Mouse (Mus musculus) erythroblast, embryonic 14.5 days (primary cell): Measurements from ENCODE around the gene Abca5. TPM values are rescaled to one million over a fixed set of nuclear protein-coding genes. Genes with fewer than 3 reads are reported as not detected.

Experiments
- H3K27me3 ChIP-seq: 2 replicates; pipeline ENCODE4 v1.6.1; 2012; ENCODE audit warnings: inconsistent platforms; ENCODE audit not compliant: control insufficient read depth
- H3K36me3 ChIP-seq: 2 replicates; pipeline ENCODE4 v1.6.1; 2012; ENCODE audit warnings: mild to moderate bottlenecking, inconsistent platforms; ENCODE audit not compliant: control insufficient read depth
- H3K4me1 ChIP-seq: 2 replicates; pipeline ENCODE4 v1.6.1; 2012; ENCODE audit warnings: inconsistent platforms; ENCODE audit not compliant: control insufficient read depth
- H3K4me3 ChIP-seq: replicated peaks from 2 replicates; pipeline ENCODE3; 2012; ENCODE audit warnings: moderate library complexity, mild to moderate bottlenecking, inconsistent platforms
- H3K9me3 ChIP-seq: 2 replicates; pipeline ENCODE4 v1.6.1; 2012; ENCODE audit warnings: low read length, inconsistent platforms, mixed read lengths; ENCODE audit not compliant: control insufficient read depth
- GATA1 ChIP-seq: IDR thresholded peaks from 2 replicates; pipeline ENCODE4 v1.6.1; 2012; ENCODE audit warnings: low read length, inconsistent platforms, mixed read lengths
- TAL1 ChIP-seq: IDR thresholded peaks from 3 replicates; pipeline ENCODE4 v1.6.1; 2012; ENCODE audit warnings: low read length, inconsistent platforms, mixed read lengths
- polyA plus RNA-seq: library from polyadenylated mRNA; stranded (reverse); fragments of >175 nt; gene quantifications from 2 replicates; pipeline ENCODE4 v1.2.3, GENCODE M21; 2012

Gene Abca5
- polyA plus RNA-seq, 1 experiment, result not detected

DNA sequence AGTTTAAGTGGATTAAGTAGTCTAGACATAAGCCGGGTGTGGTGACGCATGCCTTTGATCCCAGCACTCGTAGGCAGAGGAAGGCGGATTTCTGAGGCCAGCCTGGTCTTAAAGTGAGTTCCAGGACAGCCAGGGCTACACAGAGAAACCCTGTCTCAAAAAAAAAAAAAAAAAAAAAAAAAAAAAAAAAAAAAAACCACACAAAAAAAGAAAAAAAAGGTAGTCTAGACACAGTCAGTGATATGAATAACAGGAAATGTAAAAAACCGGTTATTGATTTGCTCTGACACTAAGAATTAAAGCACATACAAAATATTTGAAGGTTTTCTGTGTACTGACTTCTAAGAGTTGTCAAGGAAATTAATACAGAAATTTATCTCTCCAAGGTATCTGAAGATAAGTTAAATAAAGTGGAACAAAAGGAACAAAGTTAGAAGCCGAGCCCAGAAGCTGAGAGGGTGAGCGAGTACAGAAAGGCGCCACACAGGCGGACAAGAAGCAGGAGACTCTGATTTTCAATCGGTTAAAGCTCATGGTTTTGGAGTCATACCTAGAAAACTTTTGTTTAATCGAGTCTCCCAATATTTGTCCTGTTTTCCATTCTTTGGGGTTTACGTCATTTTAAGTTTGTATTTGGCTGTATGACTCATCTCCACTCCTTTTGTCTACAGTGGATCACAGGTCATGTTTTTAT, 30.9 kb downstream of the Abca5 start:
- no peak overlapping the region for H3K4me3 ChIP-seq
- TF ChIP-seq GATA1 (no peak), TAL1 (no peak)
- H3K4me1 ChIP-seq, result no peaks in the 10 kb centered on the region
- H3K9me3 ChIP-seq, result no peaks in the 10 kb centered on the region
- H3K36me3 ChIP-seq, result no peaks in the 10 kb centered on the region
- H3K27me3 ChIP-seq, result no peaks in the 10 kb centered on the region

DNA sequence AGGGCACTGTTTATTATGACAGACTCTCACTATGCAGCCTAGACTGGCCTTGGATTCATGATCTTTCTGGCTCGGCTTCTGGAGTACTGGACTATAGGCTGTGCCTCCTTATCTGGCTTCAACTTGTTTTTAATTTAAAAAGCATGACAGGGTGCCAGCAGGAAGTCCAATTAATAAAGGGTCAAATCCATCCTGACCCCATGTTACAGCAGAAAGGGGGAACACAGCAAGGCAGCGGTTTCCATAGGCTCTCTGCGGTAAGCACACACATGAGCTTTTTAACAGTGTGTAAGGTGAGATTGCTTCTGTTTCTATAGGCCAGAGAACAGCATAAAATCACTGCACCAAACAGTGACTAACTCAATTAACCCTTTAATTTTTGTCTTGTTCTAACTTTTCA, 34.1 kb downstream of the Abca5 start:
- H3K27me3 ChIP-seq, result no peaks in the 10 kb centered on the region
- no peak for TF ChIP-seq TAL1
- TF ChIP-seq GATA1, result no peak
- H3K9me3 ChIP-seq, result no peaks in the 10 kb centered on the region
- H3K4me3 ChIP-seq, result no peak overlapping the region
- no peaks in the 10 kb centered on the region for H3K4me1 ChIP-seq
- H3K36me3 ChIP-seq, result no peaks in the 10 kb centered on the region

DNA sequence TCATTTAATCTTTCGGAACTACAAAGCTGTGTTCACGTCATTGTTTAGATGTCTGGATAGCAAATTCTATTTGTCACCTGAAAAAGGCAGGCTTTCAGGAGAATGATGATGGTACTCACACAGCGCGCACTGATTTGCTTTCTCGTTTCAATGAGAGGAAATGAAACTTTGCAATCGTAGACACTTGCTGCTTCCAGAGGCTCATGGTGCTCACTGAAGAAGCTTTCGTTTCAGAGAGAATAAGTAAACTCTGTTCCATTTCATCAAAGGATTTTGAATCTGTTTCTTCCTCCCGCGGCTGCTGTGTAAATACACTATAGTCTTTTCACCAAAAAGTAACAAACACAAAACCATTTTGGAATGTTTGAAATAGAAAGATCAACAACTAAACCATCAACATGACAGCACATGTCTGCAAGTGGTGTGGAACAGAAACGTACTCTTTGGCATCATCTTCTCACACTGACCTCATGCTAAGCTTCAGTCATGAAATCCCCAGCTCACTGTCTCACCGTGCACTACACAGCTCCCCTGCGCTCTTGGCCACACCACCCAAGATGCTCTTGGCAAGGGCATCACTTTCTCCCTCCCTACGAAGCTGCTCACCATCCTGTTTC, 39.5 kb downstream of the Abca5 start:
- Histone ChIP-seq H3K4me1 (no peaks in the 10 kb centered on the region), H3K4me3 (no peak overlapping the region), H3K36me3 (no peaks in the 10 kb centered on the region), H3K27me3 (no peaks in the 10 kb centered on the region), H3K9me3 (no peaks in the 10 kb centered on the region)
- TF ChIP-seq TAL1, result no peak
- no peak for TF ChIP-seq GATA1

DNA sequence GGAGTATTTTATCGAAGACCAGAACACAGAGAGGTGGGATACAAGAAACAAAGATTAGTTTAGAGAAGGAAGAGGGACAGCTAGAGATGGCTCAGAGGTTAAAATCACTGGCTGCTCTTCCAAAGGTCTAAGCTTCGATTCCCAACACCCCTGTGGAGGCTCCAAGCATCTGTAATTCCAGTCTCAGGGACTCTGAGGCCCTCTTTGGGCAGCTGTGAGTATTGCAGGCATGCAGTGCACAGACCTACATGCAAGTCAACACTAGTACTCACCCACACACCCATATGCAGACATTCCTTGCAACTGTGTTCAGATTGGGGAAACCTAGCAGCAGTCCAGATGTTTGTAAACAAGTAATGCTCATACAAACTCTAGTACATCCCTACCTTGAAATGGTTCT, 46.9 kb downstream of the Abca5 start:
- TF ChIP-seq TAL1 (no peak), GATA1 (no peak)
- H3K36me3 ChIP-seq, result no peaks in the 10 kb centered on the region
- no peaks in the 10 kb centered on the region for H3K27me3 ChIP-seq
- no peak overlapping the region for H3K4me3 ChIP-seq
- no peaks in the 10 kb centered on the region for H3K9me3 ChIP-seq
- H3K4me1 ChIP-seq, result no peaks in the 10 kb centered on the region

DNA sequence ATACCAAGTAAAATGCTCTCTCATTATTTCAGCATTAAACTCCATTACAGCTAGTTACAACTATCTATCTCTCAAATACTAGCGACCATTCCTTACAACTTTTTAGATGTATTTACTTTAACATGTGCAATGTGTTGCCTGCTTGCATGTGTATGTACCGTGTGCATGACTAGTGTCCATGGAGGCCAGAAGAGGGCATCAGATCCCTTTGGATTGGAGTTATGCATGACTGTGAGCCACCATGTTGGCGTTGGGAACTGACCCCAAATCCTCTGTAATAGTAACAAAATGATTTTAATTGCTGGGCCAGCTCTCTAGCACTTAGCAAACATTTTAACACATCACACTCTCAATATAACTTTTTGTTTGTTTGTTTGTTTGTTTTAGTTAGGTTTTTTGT, 49.1 kb downstream of the Abca5 start:
- Histone ChIP-seq H3K36me3 (no peaks in the 10 kb centered on the region), H3K9me3 (no peaks in the 10 kb centered on the region), H3K27me3 (no peaks in the 10 kb centered on the region), H3K4me1 (peaks cover 2% of the 10 kb centered on the region; the same call in 1 of the 2 replicates), H3K4me3 (no peak overlapping the region)
- TF ChIP-seq TAL1, result no peak
- no peak for TF ChIP-seq GATA1

DNA sequence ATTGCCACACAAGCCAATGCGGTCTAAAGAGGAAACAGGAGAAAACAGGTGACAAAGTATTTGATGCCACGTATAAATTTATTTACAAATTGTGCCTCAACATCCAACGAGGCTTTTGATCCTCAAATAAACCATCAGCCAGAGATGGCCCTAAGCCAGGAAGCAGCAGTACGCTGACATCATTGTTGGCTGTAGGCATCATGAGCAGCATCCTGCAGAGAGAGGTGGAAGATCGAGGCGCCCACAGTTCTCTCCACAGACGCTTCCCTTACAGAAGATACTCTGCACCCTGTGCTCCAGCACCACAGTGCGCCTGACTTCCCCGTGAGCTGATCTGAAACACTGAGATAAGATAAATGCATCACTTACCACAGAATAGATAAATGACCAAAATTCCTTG, 49.8 kb downstream of the Abca5 start:
- peaks cover 2% of the 10 kb centered on the region; the same call in 1 of the 2 replicates for H3K4me1 ChIP-seq

DNA sequence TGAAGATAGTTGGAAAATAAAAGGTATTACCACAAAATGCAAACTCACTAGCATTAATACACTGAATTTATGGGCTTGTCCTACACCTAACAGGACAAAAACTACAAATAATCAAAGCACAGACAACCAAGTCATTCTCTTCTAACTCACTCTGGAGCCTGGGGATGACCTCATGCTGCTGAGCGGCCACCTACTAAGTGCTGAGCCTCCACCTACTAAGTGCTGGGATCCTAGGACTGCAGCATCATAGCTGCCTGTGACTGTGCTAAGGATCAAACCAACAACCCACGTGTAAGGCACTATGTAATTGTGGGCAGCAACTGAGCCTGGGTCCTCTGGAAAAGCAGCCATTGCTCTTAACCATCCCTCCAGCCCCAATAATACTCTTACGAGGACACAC, 51.2 kb downstream of the Abca5 start:
- H3K9me3 ChIP-seq, result no peaks in the 10 kb centered on the region
- peaks cover 2% of the 10 kb centered on the region; the same call in 1 of the 2 replicates for H3K4me1 ChIP-seq
- no peak for TF ChIP-seq GATA1
- TF ChIP-seq TAL1, result no peak
- no peaks in the 10 kb centered on the region for H3K36me3 ChIP-seq
- H3K27me3 ChIP-seq, result no peaks in the 10 kb centered on the region
- H3K4me3 ChIP-seq, result no peak overlapping the region

More for the DNA sequence above, 49.8 kb downstream of the Abca5 start:
- H3K36me3 ChIP-seq, result no peaks in the 10 kb centered on the region
- TF ChIP-seq TAL1, result no peak
- no peak for TF ChIP-seq GATA1
- no peak overlapping the region for H3K4me3 ChIP-seq
- H3K9me3 ChIP-seq, result no peaks in the 10 kb centered on the region
- no peaks in the 10 kb centered on the region for H3K27me3 ChIP-seq

DNA sequence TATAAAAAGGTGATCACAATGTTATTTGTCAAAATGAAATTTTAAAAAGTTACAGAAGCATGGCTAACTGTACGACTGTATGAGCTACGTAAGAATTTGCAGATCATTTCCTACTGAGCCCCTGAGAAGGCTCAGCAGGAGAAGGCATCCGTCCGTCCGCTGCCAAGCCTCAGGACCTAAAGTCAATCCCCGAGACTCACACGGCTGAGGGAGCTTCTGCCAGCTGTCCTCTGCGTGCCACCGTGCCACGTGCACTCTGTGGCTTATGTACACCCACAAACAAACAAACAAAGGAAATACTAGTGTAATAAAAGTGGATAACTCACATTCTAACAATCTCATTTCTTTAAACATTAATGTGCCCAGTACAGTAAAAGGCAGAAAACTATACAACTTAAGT, 52.7 kb downstream of the Abca5 start:
- H3K27me3 ChIP-seq, result no peaks in the 10 kb centered on the region
- H3K4me1 ChIP-seq, result peaks cover 2% of the 10 kb centered on the region; the same call in 1 of the 2 replicates
- H3K4me3 ChIP-seq, result peak overlapping the region; percentile 40
- H3K36me3 ChIP-seq, result no peaks in the 10 kb centered on the region
- TF ChIP-seq TAL1 (no peak), GATA1 (no peak)
- no peaks in the 10 kb centered on the region for H3K9me3 ChIP-seq

DNA sequence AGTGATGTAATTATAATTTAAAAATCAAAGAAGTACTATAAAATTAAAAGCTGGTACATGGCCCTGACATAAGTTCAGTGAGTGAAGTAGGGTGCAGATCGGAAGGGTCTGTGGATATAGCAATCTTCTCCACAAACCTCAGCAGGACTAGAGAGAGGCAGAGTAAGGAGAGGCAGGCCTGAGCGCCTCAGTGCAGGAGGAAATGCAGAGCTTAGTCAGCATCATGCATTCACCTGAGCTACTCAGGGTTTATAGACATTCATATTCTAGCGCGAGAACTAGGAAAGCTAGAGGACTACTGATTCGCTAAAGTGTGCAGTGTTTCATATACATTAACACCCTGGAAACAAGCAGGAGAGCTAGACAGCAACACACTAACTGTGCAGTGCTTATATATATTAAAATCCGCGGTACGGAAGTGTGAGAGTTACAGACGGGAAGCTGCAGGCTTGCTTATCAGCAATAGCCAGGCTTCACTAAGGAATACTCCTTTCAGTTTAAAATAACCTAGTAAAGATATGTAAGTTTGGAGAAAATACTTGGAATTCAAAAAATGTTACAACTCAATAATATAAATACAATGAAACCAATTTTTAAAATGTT, 53.2 kb downstream of the Abca5 start:
- H3K4me3 ChIP-seq, result peak overlapping the region; percentile 39
- TF ChIP-seq GATA1, result no peak

More for the DNA sequence above, 53.2 kb downstream of the Abca5 start:
- Histone ChIP-seq H3K4me1 (peaks cover 2% of the 10 kb centered on the region; the same call in 1 of the 2 replicates), H3K9me3 (no peaks in the 10 kb centered on the region), H3K27me3 (no peaks in the 10 kb centered on the region), H3K36me3 (no peaks in the 10 kb centered on the region)
